Mouse (Mus musculus) erythroblast, embryonic 14.5 days (primary cell): ENCODE results near the gene Prss41.

Experiments
- GATA1 ChIP-seq: IDR thresholded peaks from 2 replicates; pipeline ENCODE4 v1.6.1; 2012; ENCODE audit warnings: low read length, inconsistent platforms, mixed read lengths
- TAL1 ChIP-seq: IDR thresholded peaks from 3 replicates; pipeline ENCODE4 v1.6.1; 2012; ENCODE audit warnings: low read length, inconsistent platforms, mixed read lengths

GRCm38 (mm10) chr17:23790269-23791078 lies 53.5 kb downstream of the Prss41 start, which contains the start of gene Srrm2:
- no peak for TF ChIP-seq TAL1
- no peak for TF ChIP-seq GATA1
